Mouse (Mus musculus): ENCODE data around the gene Glis3.

The Glis3 gene

DNA sequence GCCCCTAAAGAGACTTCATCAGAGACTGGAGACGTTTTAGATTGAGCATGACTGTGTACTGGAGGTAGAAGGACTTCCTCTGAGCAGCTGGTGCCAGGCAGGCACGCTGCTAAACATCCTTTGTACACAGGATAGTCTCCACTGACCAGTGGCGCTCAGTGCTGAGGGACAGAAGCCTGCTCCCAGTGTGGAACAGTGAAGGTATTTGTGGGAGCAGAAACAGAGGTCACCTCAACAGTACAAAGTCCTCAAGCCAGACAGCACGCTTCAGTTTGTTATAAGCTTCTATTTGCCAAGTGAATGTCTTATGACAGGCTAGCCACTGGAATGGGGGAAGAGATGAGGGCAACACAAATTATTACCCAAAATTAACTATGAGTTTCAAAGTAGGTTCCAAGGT is 289.0 kb downstream of the Glis3 start:
- in situ Hi-C loops (cut with MseI, MboI), result no loop called here

DNA sequence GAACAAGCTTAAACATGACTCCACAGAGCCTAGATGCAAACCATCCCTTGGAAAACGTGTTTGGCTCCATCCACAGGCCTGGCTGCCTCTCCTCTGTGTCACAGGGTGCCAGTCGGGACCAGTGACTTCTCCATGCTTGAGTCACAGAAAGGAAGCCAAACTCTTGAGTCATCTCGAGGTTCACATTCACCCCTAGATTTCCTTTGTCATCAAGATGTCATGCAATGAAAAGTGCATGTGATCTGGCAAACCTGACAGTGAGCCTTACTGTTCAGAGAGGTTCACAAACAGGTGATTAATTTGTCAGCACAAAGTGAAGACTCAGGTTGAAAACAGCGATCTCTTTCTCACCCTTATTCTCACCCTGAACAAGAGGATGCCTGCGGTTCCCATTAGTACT is 290.7 kb downstream of the Glis3 start:
- in situ Hi-C loops (cut with MseI, MboI), result no loop called here

DNA sequence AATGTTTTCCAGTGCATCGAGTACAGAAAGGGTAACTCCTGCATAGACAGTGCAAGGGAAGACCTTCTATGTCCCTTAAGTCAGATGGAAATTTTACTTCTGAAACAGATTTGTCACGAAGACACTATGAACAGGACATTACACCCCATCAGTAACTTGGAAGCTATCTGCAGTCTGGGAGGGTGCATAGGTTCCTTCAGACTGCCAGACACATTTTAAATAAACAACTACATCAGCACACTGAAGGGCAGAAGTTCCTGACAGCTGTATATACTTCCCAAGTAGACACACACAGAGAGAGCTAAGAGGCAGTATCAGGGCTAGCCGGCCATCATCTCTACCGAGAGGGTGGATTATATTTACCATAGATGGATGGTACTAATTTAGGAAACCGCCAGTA is 296.5 kb downstream of the Glis3 start:
- in situ Hi-C loops (cut with MseI, MboI), result no loop called here

DNA sequence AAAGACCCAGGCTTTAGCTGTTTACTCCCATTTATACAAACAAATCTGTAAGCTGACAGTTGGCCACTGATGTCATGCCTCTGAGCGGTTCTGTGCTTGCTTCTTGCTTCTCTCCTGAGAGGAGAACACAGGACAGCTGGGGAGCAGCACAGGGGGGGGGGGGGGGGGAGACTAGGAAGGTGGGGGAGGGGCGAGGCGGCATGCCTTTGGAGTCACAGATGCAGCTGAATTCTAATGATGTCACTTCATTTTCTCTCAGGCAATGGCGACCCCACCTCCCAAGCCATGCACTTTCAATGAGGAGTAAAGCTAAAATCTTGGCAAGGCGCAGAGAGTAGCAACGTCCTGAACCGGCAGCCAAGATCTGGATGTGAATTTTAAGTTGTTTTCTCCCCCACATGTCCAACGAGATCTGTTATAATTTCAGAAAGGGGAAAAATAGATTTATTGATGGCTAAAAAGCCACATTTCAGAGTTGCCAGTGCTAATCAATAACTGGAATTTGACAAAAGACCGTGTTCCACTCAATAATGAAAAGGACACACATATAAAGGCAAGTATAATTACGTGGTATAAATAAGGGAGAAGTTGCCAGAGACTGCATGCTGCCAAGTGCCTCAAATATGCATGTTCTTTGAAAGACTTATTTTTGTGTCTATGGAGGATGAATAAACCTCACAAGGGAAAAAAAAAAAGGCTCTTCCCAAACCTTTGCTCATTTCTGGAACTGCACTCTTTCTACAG is 297.5 kb downstream of the Glis3 start:
- in situ Hi-C loops (cut with MseI, MboI), result no loop called here

DNA sequence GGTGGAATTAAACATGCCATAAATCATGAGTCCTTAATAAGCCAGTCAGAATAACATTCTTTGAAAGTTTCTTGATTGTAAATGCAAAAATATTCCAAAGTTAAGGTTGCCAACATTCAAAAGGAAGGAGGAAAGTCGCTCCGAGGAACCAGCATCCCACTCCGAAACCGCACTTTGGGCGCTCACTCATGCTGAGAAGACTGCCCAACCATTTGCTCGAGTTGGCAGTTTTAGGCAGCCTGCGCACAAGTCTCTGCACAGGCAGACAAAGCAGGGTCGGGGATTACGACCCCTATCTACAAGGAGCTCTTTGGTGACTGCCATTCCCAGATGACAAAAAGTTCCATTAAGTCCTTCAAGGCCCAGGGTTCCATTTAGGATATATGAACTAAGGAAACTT is 298.4 kb downstream of the Glis3 start:
- in situ Hi-C loops (cut with MseI, MboI), result no loop called here

DNA sequence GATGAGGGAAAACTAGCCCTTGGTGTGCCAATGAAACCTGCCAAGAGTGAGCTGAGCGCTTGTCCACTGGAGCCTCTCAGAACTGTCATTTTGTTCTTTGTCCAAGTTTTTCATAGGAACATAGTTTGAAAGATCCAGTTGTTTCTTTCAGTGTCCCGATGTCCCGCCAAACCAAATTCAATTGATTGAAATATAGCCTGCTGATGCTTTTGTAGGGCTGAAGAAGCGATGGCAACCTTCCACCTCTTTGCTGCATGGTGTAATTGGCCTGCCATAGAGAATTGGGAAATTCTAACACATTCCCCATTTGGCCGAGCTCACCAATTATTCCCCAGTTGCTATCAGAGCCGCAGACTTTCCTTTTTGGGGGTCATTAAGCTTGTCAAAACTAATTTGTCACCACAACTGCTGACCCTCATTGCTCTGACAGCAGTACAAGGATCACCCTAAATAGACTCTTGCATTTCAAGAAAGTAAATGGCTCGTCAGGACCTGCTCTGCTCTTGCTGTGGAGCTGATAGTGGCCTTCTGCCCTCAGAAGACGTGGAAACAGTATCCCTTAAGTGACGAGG is 299.1 kb downstream of the Glis3 start:
- in situ Hi-C loops (cut with MseI, MboI), result no loop called here

DNA sequence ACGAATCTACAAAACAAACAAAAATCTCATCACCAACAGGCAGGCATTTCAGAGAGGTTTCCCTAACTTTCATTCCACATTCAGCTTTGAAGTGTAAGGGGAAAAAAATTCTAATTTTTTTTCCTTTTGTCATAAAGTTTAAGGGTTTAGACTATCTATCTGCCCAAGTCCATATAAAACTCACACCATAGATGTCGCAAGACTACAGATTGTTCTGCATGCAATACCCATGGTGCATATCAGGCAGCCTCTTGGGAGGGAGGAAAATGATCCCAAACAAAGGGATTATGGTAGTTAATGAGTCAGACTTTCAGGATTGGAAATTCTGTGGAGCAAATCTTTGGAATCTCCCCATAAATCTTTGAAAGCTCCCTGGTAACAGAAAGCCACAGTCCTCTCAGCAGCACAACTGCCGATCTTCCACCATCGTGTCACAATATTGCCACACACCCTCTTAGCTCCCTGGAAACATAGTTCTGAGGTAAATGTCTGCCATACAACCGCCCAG is 302.0 kb downstream of the Glis3 start:
- in situ Hi-C loops (cut with MseI, MboI), result no loop called here

DNA sequence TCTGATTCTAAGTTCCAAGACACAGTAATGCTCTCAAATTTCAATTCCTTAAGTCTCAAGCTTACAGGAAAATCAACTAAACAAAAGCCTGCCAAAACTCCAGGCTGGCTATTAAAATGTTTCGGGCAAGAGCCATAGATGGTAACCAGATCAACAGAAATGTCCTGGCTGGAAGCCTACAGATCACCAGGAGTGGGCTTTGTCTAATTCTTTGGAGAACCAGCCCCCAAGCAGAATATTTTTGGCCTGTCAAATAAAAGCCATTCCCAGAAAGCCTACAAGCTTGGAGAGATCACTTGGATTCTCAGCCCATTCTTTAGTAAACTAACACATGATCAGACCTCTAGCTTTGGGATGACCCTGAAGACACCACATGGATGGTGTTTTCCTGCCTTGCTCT is 303.5 kb downstream of the Glis3 start:
- in situ Hi-C loops (cut with MseI, MboI), result no loop called here

DNA sequence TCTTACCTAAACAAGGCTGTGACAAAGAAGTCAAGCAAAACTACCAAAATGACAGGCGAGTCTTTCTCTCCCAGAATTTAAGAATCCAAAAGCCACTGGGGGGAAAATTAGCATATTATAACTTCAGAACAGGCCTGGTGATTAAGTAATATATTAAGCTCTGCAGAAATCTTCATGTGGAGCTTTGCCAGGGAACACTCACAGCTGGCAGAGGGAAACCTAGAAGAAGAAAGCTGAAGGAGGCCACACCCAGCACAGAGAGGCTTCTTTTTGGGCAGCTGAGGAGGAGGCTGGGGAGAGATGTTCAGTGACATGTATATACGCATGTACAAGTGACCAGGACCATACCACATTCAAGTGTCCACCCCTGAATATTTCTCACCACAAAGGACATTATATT is 304.1 kb downstream of the Glis3 start:
- in situ Hi-C loops (cut with MseI, MboI), result no loop called here

DNA sequence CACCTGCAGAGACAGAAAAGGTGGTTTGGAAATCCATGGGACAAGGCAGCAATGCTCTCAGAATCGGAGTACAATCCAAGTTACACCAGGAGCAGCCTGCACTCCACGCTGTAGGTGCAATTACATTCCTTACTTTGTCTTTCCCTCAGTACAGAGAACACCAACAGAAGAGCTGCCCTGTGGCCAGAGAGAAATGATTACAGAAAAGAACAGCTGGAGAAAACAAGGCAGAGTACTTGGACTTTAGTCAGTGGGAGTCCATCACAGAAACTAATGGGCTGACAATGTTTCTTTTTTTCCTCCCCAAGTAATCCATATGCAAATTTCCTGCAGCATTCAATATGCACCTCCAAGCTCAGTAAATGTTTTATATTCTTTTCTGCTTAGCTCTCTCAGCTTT is 305.4 kb downstream of the Glis3 start:
- in situ Hi-C loops (cut with MseI, MboI), result no loop called here

DNA sequence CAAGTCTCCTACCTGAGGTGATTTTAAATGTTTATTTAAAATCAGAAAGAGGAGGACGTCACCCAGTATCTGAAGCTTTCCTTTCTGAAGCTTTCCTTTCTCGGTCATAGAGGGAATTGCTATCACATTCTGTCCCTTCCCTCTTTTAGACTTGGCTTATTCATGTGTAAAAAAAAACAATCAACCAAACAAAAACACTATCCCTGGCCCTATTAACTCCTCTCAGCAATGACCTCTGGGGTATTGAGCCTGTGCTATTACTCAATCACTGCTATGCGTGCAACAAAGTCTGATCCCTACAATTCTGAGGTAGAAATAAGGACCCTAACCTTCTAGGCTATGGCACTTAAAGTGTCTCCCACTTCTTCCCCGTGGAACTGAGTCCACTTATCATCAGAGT is 311.7 kb downstream of the Glis3 start:
- in situ Hi-C loops (cut with MseI, MboI), result loop anchor here (10.0 kb wide), 1 partner anchor 203 kb away; no protein-coding TSS in a partner anchor

DNA sequence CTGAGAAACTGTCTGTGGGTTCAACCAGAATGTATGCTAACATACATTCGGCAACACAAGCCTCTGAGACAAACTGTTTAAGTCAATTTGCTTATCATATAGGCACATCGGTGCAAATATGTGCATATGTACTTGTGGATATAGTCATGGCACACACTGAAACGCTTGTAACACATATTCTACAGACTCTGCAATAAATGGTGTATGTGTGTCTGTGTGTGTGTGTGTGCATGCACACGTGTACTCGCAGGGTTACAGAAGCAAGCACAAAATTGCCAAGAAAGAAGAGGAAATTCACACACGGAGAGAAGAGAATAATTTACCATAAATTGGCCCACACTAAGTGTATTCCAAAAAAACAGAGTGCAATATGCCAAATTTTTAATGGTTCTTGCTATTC is 312.6 kb downstream of the Glis3 start:
- in situ Hi-C loops (cut with MseI, MboI), result loop anchor here (10.0 kb wide), 1 partner anchor 202 kb away; no protein-coding TSS in a partner anchor

DNA sequence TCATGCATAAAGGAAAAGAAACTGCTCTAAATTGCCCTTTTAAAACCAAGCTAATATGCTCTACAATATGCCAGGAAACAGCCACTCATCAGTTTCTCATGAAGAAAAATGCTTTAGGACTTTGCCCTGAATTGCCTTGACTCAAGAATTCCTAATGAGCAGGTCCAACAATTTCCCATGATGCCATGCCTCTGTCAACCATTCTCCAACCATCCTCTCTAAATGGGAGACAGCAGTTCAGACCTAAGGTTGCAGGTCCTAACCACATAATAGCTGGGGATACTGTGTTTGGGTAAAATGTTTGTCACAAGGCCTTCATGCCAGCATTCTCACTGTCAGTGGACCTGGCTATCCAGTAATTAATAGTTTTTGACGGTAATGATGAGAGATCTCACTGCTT is 313.1 kb downstream of the Glis3 start:
- in situ Hi-C loops (cut with MseI, MboI), result loop anchor here (10.0 kb wide), 1 partner anchor 202 kb away; no protein-coding TSS in a partner anchor

DNA sequence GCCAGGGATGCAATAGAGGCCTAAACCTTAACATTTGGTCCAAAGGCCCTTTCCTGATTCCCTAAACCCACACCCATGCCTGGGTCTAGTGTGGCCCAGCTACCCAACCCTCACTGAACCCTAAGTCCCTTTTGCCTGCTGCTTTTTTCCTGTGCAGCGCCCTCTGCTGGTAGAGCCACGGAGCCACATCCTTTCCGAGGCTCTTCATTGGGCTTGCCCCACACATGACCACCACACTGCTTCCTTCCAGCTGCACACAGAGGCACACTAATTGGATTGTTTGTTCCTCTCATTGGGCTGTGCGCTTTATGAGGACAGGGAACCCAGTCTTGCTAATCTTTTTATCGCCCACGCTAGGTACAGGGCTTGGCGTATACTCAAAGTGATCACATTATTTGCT is 314.0 kb downstream of the Glis3 start:
- in situ Hi-C loops (cut with MseI, MboI), result loop anchor here (10.0 kb wide), 1 partner anchor 201 kb away; no protein-coding TSS in a partner anchor

DNA sequence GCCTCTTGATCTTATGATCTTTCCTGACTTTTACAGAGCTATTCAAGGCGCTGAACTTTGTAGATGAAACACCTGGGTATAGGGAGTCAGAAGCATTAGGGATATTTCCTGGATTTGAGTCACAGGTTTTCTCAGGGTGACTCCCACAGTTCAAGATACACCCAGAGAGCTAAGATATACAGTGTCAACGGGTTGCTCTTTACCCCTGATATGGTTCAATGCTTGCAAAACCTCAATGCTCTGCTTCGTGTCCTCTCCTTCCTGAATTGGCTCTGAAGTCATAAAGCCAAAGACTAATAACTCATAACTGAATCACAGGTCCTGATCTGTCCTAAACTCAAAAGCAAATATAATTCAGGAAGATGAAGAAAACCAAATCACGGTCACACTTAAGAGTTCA is 319.0 kb downstream of the Glis3 start:
- in situ Hi-C loops (cut with MseI, MboI), result loop anchor here (10.0 kb wide), 1 partner anchor 196 kb away; no protein-coding TSS in a partner anchor

DNA sequence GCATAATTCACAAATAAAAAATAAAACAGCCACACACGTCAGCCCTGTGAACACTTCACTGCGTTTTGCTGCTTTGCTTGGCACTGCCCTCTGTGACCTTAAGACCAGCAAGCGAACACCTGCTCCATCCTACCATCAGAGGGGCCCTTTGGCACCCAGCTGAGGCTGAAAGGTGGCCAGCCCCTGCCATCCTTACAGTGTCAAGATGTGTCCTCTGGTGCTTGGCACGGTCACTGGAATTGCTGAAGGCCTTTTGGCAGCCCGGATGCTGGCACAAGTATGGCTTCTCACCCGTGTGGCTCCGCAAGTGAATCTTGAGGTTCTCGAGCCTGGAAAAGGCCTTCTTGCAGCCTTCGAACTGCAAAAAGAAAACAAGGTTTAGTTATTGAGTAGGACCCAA is 322.3 kb downstream of the Glis3 start:
- in situ Hi-C loops (cut with MseI, MboI), result no loop called here

DNA sequence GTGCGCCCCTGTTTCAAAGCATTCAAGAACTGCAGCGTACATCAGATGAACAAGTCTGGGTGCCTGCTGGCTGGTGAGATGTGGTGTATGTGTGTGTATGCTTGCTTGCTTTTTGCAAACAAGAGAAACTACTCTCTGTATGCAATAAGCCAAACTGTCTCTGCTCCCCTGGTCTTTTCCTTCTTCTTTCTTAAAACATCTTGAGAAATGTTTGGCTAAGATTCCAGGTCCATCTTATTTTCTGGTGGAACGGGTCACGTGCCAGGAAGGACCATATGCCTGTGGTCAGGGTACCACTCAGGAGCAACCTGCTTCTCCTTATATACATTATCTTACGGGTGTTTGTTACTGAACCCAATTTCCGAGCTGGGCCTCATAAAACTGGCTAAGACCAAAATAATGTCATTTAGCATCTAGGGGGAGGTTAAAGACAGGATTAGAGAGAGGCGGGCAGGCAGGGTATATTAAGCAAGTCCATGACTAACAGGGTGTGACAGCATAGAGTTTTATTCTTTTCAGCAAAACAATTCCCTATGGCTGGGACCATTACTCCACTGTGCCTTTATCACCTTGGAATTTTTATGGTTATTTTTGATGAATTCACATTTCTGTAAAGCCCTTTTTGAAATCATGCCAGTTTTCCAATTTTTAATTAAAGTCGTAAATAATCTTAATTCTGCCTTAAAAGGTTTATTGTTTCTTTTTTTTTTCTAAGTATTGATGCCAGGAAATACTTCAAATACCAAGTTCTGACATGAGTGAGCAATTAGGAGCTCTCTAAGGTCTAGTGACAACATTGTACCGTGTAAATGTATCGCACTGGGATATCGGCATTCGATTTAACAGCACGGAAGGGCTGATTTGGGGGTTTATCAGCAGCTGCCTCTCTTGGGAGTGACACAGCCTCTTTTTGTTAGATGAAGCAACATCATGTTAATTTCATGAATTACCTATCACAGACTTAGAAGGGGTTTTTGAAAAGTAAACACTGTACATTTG is 328.5 kb downstream of the Glis3 start:
- in situ Hi-C loops (cut with MseI, MboI), result no loop called here

DNA sequence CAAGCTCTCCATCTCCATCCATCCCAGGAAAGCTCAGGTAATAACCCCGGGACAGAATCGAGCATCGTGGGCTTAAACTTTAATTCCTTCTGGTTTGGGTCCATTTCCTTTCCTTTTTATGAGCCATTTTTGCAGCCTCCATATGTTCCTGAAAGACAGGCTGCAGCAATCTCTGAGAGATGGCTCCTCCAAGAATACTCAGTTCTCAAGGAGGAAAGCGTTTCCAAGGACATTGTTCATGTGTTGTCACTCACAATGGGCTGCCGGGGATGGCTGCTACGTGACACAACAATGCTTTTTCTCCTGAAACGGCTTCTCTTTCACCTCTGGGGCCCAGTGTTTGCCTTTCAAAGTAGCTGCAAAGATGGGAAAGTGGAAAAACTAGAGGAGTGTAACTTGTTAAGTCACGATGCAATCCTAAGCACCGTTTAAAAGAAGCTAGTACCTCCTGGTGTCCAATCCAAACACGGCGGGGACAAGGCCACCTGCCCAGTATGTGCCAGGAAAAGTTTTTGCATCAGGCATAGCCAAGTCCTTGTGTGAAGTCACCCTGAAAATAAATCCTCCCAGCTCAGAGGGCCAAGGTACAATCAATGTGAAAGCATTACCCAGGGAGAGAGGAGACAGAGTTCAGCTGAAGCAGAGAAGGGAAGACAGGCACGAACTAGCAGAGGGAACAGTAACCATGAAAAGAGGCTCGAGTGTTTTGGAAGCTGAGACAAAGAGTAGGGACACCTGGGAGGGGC is 332.6 kb downstream of the Glis3 start:
- in situ Hi-C loops (cut with MseI, MboI), result no loop called here

DNA sequence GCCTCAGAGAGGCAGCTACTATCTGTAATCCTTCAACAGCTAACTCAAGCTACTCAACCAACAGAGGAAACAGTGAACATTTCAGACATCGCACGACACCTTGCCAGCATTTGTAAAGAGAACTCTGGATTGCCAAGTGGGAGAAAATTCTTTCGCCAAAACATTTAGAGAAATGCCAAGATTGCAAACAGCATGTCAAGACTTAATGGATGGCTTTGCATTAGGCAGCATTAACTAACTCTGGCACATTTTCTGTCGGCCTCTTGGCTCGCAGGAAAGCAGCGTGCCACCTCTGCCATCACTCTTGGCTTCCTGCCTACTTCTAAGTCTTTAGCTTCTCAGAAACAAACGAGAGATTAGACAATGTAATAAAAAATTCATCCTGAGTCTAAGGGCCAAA is 336.2 kb downstream of the Glis3 start:
- in situ Hi-C loops (cut with MseI, MboI), result no loop called here

DNA sequence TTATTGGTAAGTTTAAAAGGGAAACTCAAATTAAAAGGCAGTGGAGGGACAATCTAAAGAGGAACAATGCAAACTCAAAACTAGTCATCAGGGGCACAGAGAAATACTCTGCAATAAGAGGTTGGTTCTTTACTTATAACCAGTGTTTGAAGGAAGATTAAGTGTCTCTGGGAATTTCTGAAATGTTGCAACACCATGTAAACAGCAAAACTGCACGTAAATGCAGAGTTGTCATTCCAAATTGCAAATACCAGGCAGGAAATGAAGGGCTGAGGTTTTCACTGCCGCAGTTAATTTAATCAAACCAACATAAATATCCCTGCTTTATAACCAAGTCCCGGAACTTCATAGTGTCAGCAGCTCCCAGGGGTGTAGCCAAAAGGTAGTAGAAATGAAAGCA is 342.3 kb downstream of the Glis3 start:
- in situ Hi-C loops (cut with MseI, MboI), result no loop called here
